Mouse (Mus musculus): ENCODE data around the gene Ctnnd2.

The Ctnnd2 gene

GRCm38 (mm10) chr15:30885410-30885809 lies 713.0 kb downstream of the Ctnnd2 start:
- WGBS, result 47% methylated on average over 6 of the region's 6 CpGs

- WGBS, result 38% methylated on average over 2 of the region's 2 CpGs
Measured at GRCm38 (mm10) chr15:30887559-30887958, 715.2 kb downstream of the Ctnnd2 start.

- WGBS, result 28% methylated on average over 4 of the region's 4 CpGs
Measured at GRCm38 (mm10) chr15:30891986-30892385, 719.6 kb downstream of the Ctnnd2 start.

GRCm38 (mm10) chr15:30895063-30895462 lies 722.7 kb downstream of the Ctnnd2 start:
- 55% methylated on average over 5 of the region's 5 CpGs for WGBS

GRCm38 (mm10) chr15:30897342-30897741 lies 724.9 kb downstream of the Ctnnd2 start:
- WGBS, result 52% methylated on average over 8 of the region's 8 CpGs

GRCm38 (mm10) chr15:30908027-30908426 lies 735.6 kb downstream of the Ctnnd2 start:
- 38% methylated on average over 2 of the region's 2 CpGs for WGBS

GRCm38 (mm10) chr15:30913360-30913759 lies 741.0 kb downstream of the Ctnnd2 start:
- WGBS, result 80% methylated on average over 5 of the region's 5 CpGs

- 82% methylated on average over 5 of the region's 5 CpGs for WGBS
Measured at GRCm38 (mm10) chr15:30925838-30926237, 753.4 kb downstream of the Ctnnd2 start.

GRCm38 (mm10) chr15:30927632-30928031 lies 755.2 kb downstream of the Ctnnd2 start:
- 53% methylated on average over 7 of the region's 7 CpGs for WGBS

GRCm38 (mm10) chr15:30931906-30932305 lies 759.5 kb downstream of the Ctnnd2 start:
- WGBS, result 91% methylated on average over 5 of the region's 5 CpGs

- WGBS, result 38% methylated on average over 1 of the region's 1 CpGs
Measured at GRCm38 (mm10) chr15:30945863-30946262, 773.5 kb downstream of the Ctnnd2 start.

- 94% methylated on average over 4 of the region's 4 CpGs for WGBS
Measured at GRCm38 (mm10) chr15:30958513-30958912, 786.1 kb downstream of the Ctnnd2 start.

- WGBS, result 58% methylated on average over 8 of the region's 8 CpGs
Measured at GRCm38 (mm10) chr15:30962421-30963160, 790.2 kb downstream of the Ctnnd2 start.

GRCm38 (mm10) chr15:30964046-30964445 lies 791.7 kb downstream of the Ctnnd2 start:
- 81% methylated on average over 7 of the region's 7 CpGs for WGBS

GRCm38 (mm10) chr15:30964865-30965679 lies 792.7 kb downstream of the Ctnnd2 start:
- WGBS, result 93% methylated on average over 4 of the region's 4 CpGs

GRCm38 (mm10) chr15:30966826-30967225 lies 794.4 kb downstream of the Ctnnd2 start:
- WGBS, result 93% methylated on average over 7 of the region's 7 CpGs

- WGBS, result 90% methylated on average over 1 of the region's 1 CpGs
Measured at GRCm38 (mm10) chr15:30974436-30974835, 802.0 kb downstream of the Ctnnd2 start.

GRCm38 (mm10) chr15:30974991-30975775 lies 802.8 kb downstream of the Ctnnd2 start:
- WGBS, result 64% methylated on average over 16 of the region's 16 CpGs

- WGBS, result 54% methylated on average over 11 of the region's 11 CpGs
Measured at GRCm38 (mm10) chr15:30977166-30977740, 804.9 kb downstream of the Ctnnd2 start.

GRCm38 (mm10) chr15:30986890-30987289 lies 814.5 kb downstream of the Ctnnd2 start:
- WGBS, result 77% methylated on average over 2 of the region's 2 CpGs

- WGBS, result 74% methylated on average over 15 of the region's 15 CpGs
Measured at GRCm38 (mm10) chr15:30990421-30991252, 818.2 kb downstream of the Ctnnd2 start.

All from cerebral cortex, adult 2 months (tissue).